1 mouse cellular context compared by ENCODE assay signal in genomic region chr11:69088856-69089615, GRCm38 (mm10).
A peak's percentile ranks its signal among the peaks of the same experiment; 100 is the strongest.
TF ChIP-seq lines count a peak whose summit lies in the region.

No protein-coding gene starts in this region.

TF ChIP-seq in CH12.LX, 34 proteins besides CTCF, POLR2A, EP300 and RAD21:
- TF ChIP-seq BHLHE40 (IDR thresholded peaks at IDR 0.05; ENCODE audit: low read depth, low read length) (0 out of 2 replicates have a peak, but pooled peaks have one; percentile 3), HCFC1 (IDR thresholded peaks at IDR 0.05; ENCODE audit: low read depth, low read length) (no peak), MAZ (IDR thresholded peaks at IDR 0.05; ENCODE audit: low read depth, low read length) (no peak), SIN3A (IDR thresholded peaks at IDR 0.05; ENCODE audit: low read length) (peak; percentile 76), MXI1 (IDR thresholded peaks at IDR 0.05; ENCODE audit: low read depth, low read length) (peak; percentile 20; the same call in 1 of the 2 replicates), UBTF (IDR thresholded peaks at IDR 0.05; ENCODE audit: low read depth, low read length) (0 out of 2 replicates have a peak, but pooled peaks have one; percentile 30), CHD1 (IDR thresholded peaks at IDR 0.05; ENCODE audit: low read depth, low read length) (0 out of 2 replicates have a peak, but pooled peaks have one; percentile 61)
